Mouse (Mus musculus) ES-Bruce4 (cell line): ENCODE data around the gene Arid1a.

Experiments
- CTCF ChIP-seq: IDR thresholded peaks from one replicate; pipeline ENCODE4 v1.8.1; 2011; ENCODE audit warnings: low read depth, low read length
- EP300 ChIP-seq: IDR thresholded peaks from 2 replicates; pipeline ENCODE4 v1.6.1; 2011; ENCODE audit warnings: low read depth, low read length; ENCODE audit not compliant: insufficient read depth
- POLR2A ChIP-seq: IDR thresholded peaks from one replicate; pipeline ENCODE4 v1.8.1; 2011; ENCODE audit warnings: low read length; ENCODE audit not compliant: insufficient read depth

DNA sequence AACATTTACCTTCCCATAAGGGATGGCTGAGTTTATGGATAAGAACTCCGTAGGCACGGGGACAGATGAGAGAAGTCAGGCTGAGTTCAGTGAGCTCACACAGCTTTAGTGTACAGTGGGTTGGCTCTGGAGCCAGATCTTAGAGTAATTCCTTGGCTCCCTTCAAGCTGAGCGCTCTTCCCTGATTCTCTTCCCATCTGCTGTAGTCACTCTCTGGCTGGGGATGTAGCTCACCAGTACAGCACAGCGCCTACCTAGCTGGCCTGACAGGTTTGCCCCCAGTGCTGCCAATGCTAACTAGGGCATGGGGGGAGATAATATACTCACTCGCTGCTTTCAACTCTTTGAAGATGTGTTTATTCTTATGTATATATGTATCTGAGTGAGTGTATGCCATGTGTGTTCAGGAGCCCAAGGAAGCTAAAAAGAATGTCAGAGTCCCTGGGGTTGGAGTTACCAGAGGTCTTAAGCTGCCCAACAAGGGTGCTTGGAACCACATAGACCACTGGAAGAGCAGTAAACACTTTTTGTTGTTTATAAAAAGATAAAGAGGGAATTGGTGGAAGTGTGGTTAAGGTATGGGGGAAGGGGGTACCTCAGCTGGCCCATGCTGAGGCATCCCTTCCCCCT is 98.6 kb downstream of the Arid1a start:
- no peak for TF ChIP-seq POLR2A
- no peak for TF ChIP-seq CTCF
- no peak for TF ChIP-seq EP300
